Mouse (Mus musculus) heart, adult 2 months (tissue): Measurements from ENCODE around the gene Ngfr.

ENCODE experiments used
- CTCF ChIP-seq: fragments of 200-600 bp; IDR thresholded peaks from 2 replicates; pipeline ENCODE4 v1.8.1; 2022; ENCODE audit warnings: antibody characterized with exemption, mild to moderate bottlenecking, moderate library complexity
- POLR2A ChIP-seq: fragments of 200-500 bp; IDR thresholded peaks from 2 replicates; pipeline ENCODE4 v1.6.1; 2011; ENCODE audit warnings: mild to moderate bottlenecking, low read depth, low read length, control low read depth; ENCODE audit not compliant: insufficient read depth

DNA sequence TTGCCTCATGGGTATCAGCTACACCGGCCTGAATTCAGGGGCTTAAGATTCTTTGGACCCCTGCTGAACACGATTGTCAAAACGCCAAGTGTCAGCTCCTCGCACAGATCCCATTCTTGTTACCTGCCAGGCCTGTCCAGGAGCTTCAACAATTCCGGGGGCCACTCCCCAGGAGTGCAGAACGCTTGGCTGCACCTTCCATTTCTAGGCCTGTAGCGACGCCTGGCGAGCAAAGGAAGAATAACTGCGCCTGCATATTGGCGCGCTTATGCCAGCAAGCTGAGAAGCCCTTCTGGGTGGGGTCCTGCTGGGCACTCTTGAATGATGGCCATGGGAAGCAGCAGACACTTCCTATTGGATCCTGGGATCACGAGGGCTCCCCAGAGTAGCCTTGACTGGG, 66.0 kb downstream of the Ngfr start:
- TF ChIP-seq CTCF, result peak; percentile 91
- no peak for TF ChIP-seq POLR2A
